Mouse (Mus musculus): ENCODE data around the gene Ppp1ca. TPM values are rescaled to one million over a fixed set of nuclear protein-coding genes. Genes with fewer than 3 reads are reported as not detected.

The Ppp1ca gene
- polyA plus RNA-seq, 1 experiment = 421 TPM

DNA sequence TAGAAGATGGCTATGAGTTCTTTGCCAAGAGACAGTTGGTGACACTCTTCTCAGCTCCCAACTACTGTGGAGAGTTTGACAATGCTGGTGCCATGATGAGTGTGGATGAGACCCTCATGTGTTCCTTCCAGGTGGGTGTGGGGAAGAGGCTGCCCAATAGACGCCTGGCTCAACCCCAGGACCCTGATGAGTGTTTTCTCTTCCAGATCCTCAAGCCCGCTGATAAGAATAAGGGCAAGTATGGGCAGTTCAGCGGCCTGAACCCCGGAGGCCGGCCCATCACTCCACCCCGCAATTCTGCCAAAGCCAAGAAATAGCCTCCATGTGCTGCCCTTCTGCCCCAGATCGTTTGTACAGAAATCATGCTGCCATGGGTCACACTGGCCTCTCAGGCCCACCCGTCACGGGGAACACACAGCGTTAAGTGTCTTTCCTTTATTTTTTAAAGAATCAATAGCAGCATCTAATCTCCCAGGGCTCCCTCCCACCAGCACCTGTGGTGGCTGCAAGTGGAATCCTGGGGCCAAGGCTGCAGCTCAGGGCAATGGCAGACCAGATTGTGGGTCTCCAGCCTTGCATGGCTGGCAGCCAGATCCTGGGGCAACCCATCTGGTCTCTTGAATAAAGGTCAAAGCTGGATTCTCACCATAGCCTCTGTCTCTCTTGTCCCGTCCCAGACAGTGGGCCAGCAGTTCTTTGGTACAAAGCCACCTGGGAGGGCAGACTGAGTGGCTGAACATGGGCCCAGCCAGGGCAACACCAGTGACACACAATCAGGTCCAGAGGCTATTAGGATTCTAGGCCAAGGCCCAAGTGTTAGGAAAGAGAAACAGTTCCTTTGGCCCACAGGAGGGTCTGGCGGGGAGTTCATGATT, 3.1 kb downstream of the Ppp1ca start:
- H3K4me3 ChIP-seq (ENCODE audit: insufficient read depth, low read length) = no peak overlapping the region
- no peak overlapping the region for H3K27ac ChIP-seq (ENCODE audit: insufficient read depth, low read length)
- TF ChIP-seq POLR2A (IDR thresholded peaks at IDR 0.05; ENCODE audit: extremely low read depth, insufficient read depth, low read length) (no peak), CTCF (IDR thresholded peaks at IDR 0.05; ENCODE audit: extremely low read depth, insufficient read depth, low read length) (no peak)
- H3K4me1 ChIP-seq (ENCODE audit: control insufficient read depth, insufficient read depth, low read length) = peaks cover 7% of the 10 kb centered on the region; the same call in 1 of the 2 replicates

DNA sequence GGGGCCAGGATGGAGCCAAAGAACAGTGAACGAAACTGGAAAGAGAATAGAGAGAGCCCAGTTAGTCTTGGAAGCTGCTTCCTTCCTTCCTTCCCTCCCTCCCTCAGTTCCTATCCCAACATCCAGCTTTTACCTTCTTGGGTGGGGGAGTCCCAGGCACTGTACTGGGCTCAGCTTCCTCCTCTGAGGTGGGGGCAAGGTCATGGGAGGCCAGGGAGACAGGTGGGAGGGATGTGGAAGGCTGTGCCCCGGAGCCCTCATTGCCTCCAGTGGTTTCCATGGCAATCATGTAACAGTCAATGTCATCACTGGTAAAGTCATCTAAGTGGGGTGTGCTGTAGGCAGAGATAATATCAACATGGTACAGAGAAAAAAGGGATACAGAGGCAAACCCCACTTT, 4.2 kb downstream of the Ppp1ca start:
- Histone ChIP-seq H3K4me1 (ENCODE audit: control insufficient read depth, insufficient read depth, low read length) (peaks cover 9% of the 10 kb centered on the region; the same call in 1 of the 2 replicates), H3K27ac (ENCODE audit: insufficient read depth, low read length) (no peak overlapping the region)
- no peak for TF ChIP-seq CTCF (IDR thresholded peaks at IDR 0.05; ENCODE audit: extremely low read depth, insufficient read depth, low read length)
- TF ChIP-seq POLR2A (IDR thresholded peaks at IDR 0.05; ENCODE audit: extremely low read depth, insufficient read depth, low read length) = no peak

DNA sequence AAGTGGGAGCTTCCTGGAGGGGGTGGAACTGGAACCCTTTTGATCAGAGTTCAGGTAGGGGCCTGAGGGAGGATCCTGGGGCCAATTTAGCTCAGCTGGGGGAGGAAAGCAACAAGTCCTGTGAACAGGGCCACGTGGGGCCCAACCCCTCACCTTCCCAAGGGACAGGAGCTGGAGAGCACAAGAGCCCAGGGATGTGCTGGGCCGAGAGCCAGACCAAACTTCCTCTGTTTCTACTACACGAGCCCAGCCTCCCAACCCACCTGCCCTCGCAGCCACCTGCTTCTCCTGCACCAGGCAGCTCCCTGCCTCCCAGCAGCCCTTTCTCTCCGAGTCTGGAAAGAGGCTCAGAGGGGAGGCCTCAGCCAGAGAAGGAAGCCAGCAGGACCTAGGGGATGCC, 4.7 kb downstream of the Ppp1ca start:
- no peak for TF ChIP-seq CTCF (IDR thresholded peaks at IDR 0.05; ENCODE audit: extremely low read depth, insufficient read depth, low read length)
- no peak for TF ChIP-seq POLR2A (IDR thresholded peaks at IDR 0.05; ENCODE audit: extremely low read depth, insufficient read depth, low read length)
- H3K4me1 ChIP-seq (ENCODE audit: control insufficient read depth, insufficient read depth, low read length) = peaks cover 9% of the 10 kb centered on the region; the same call in 1 of the 2 replicates
- H3K27ac ChIP-seq (ENCODE audit: insufficient read depth, low read length) = no peak overlapping the region
- H3K4me3 ChIP-seq (ENCODE audit: insufficient read depth, low read length) = no peak overlapping the region

More for the DNA sequence above, 4.2 kb downstream of the Ppp1ca start:
- no peak overlapping the region for H3K4me3 ChIP-seq (ENCODE audit: insufficient read depth, low read length)

DNA sequence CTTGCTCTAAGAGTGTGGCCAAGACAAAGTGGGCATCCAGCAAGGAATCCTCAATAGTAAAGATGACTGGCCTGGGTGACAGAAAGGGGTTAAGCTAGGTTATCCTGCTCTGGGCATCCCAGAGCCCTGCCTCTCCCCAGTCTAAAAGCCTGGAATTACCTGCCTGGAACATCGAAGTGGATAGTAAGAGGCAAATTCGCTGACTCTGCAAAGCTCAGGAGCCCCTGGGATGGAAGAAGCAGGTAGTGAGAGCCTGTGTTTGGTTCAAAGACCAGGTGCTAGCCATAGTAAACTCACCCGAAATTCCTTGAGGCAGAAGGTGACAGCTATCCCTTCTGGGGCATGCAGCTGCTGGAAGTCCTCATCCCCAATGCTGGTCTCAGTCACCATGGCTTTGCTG, 5.3 kb downstream of the Ppp1ca start:
- TF ChIP-seq CTCF (IDR thresholded peaks at IDR 0.05; ENCODE audit: extremely low read depth, insufficient read depth, low read length) (no peak), POLR2A (IDR thresholded peaks at IDR 0.05; ENCODE audit: extremely low read depth, insufficient read depth, low read length) (no peak)
- Histone ChIP-seq H3K4me3 (ENCODE audit: insufficient read depth, low read length) (no peak overlapping the region), H3K4me1 (ENCODE audit: control insufficient read depth, insufficient read depth, low read length) (peaks cover 9% of the 10 kb centered on the region; the same call in 1 of the 2 replicates), H3K27ac (ENCODE audit: insufficient read depth, low read length) (no peak overlapping the region)

DNA sequence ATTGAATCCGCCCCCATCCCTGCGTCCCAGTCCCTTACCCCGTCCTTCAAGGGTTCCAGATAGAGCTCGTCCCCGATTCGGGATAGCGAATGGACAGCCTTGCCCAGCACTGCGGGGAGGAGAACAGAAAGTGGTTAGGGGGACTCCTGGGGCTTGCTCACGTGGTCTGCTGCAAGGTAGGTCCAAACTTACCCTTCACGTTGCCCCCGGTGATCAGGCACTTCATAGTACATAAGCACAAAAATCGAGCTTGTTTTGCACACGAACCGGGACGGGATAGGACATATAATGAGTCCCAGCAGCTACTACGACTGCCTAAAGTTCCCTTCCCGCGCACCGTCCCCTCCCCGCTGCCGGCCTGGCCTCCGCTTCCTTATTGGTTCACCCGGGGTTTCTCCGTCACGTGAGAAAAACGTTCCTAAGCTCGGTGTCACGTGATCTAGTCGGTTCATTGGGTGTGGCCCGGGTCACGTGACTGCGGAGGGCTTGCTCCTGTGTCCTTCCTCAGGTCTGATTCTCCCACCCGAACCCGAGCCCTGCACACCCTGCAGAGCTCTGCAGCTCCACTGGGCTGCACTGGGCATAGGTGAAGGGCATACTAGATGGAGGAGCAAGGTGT, 9.5 kb downstream of the Ppp1ca start, which contains the start of gene Rad9a:
Rad9a (minus strand) TSS at position 372 of the 619 bp plus-strand sequence.
- peaks cover 4% of the 10 kb centered on the region for H3K4me1 ChIP-seq (ENCODE audit: control insufficient read depth, insufficient read depth, low read length)
- peak within 1 kb of the TSS; percentile 58; the same call in 1 of the 2 replicates for H3K27ac ChIP-seq (ENCODE audit: insufficient read depth, low read length)
- H3K4me3 ChIP-seq (ENCODE audit: insufficient read depth, low read length) = peak within 1 kb of the TSS; percentile 68
- no peak for TF ChIP-seq CTCF (IDR thresholded peaks at IDR 0.05; ENCODE audit: extremely low read depth, insufficient read depth, low read length)
- TF ChIP-seq POLR2A (IDR thresholded peaks at IDR 0.05; ENCODE audit: extremely low read depth, insufficient read depth, low read length) = peak; percentile 84

DNA sequence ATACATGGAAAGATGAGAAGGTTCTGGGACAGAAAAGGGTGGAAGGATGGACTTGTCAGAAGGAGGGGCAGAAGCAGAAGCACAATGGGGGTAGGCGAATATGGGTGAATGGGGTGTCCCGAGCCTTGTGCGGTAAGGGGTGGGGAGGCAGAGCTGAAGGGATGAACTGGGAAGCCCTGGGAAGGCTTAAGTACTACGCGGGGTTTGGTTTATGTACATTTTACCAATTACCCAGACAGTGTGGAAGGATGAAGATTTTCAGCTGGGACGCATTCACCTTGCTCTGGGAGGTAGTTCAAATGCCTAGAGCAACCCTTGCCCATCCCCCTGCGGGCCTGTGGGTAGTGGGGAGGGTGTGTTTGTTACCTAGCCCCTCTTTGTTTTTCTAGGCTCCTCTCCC, 10.3 kb downstream of the Ppp1ca start:
- H3K4me3 ChIP-seq (ENCODE audit: insufficient read depth, low read length) = peak overlapping the region; percentile 68
- H3K27ac ChIP-seq (ENCODE audit: insufficient read depth, low read length) = 0 out of 2 replicates have a peak overlapping the region, but pooled peaks have one; percentile 58
- peaks cover 4% of the 10 kb centered on the region for H3K4me1 ChIP-seq (ENCODE audit: control insufficient read depth, insufficient read depth, low read length)
- TF ChIP-seq CTCF (IDR thresholded peaks at IDR 0.05; ENCODE audit: extremely low read depth, insufficient read depth, low read length) (no peak), POLR2A (IDR thresholded peaks at IDR 0.05; ENCODE audit: extremely low read depth, insufficient read depth, low read length) (no peak)

DNA sequence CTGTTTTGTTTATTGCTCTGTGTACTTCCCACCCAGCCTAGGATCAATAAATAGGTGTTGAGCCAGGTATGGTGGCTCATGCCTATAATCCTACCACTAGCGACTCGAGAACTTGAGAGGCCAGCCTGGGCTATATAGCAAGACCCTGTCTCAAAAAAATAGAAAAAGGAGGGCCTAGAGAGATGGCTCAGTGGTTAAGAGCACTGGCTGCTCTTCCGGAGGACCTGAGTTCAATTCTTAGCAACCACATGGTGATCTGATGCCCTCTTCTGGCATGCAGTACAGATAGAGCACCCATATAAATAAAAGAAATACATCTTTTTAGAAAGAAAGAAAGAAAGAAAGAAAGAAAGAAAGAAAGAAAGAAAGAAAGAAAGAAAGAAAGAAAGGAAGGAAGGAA, 11.3 kb downstream of the Ppp1ca start:
- H3K27ac ChIP-seq (ENCODE audit: insufficient read depth, low read length) = no peak overlapping the region
- TF ChIP-seq CTCF (IDR thresholded peaks at IDR 0.05; ENCODE audit: extremely low read depth, insufficient read depth, low read length) = no peak
- TF ChIP-seq POLR2A (IDR thresholded peaks at IDR 0.05; ENCODE audit: extremely low read depth, insufficient read depth, low read length) = no peak

DNA sequence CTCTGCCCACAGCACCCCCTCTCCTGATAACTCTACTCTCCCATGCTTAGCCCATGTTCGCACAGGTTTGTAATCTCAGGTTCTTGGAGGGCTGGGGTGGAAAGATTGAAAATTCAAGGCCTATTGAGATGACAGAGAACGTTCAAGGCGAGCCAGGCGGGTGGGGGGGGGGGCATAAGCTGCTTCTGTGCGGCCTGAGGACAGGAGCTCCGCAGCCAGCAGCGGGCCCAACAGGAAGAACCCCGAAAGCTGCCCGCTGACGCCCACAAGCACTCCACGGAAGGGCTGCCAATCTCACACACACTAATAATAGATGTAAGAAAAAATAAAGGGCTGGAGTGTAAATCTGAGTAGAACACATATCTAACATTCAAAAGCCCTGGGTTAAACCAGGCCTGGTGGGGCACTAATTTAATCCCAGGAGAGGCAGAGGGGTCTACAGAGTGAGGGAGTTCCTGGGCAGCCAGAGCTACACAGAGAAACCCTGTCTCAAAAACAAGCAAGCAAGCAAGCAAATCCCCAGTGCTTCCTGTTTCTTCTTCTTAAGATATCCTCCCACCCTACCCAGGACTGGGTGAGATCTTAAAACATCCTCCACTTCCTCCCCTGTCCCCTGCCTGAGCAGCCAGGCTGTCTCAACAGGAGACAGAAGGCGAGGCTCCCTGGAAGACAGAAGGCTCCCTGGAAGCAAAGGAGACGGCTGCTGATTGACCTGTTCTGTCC, 11.9 kb downstream of the Ppp1ca start:
- peak overlapping the region; percentile 42; the same call in 1 of the 2 replicates for H3K27ac ChIP-seq (ENCODE audit: insufficient read depth, low read length)
- H3K4me3 ChIP-seq (ENCODE audit: insufficient read depth, low read length) = no peak overlapping the region
- peaks cover 4% of the 10 kb centered on the region for H3K4me1 ChIP-seq (ENCODE audit: control insufficient read depth, insufficient read depth, low read length)
- TF ChIP-seq POLR2A (IDR thresholded peaks at IDR 0.05; ENCODE audit: extremely low read depth, insufficient read depth, low read length) = 0 out of 2 replicates have a peak, but pooled peaks have one; percentile 26
- no peak for TF ChIP-seq CTCF (IDR thresholded peaks at IDR 0.05; ENCODE audit: extremely low read depth, insufficient read depth, low read length)

More for the DNA sequence above, 11.3 kb downstream of the Ppp1ca start:
- H3K4me1 ChIP-seq (ENCODE audit: control insufficient read depth, insufficient read depth, low read length) = peaks cover 4% of the 10 kb centered on the region
- no peak overlapping the region for H3K4me3 ChIP-seq (ENCODE audit: insufficient read depth, low read length)

DNA sequence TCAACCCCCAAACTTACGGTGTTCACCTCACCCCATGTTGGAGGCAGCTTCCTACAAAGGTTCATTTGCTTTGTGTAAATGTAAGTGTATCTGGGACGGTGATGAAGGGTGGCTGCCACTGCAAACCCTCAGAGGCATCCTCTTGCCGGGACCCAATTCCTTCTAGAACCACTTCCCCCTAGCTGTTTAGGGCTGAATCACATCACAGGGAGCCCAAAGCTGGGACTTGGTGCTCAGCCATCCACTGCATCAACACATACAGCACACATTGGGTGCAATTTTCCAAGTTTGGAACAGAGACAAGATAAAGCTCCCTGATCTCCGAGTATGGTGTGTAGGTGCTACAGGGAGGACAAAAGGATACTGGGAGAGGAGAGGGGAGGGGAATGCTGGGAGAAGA, 13.0 kb downstream of the Ppp1ca start:
- no peak overlapping the region for H3K4me3 ChIP-seq (ENCODE audit: insufficient read depth, low read length)
- TF ChIP-seq CTCF (IDR thresholded peaks at IDR 0.05; ENCODE audit: extremely low read depth, insufficient read depth, low read length) (no peak), POLR2A (IDR thresholded peaks at IDR 0.05; ENCODE audit: extremely low read depth, insufficient read depth, low read length) (no peak)
- H3K27ac ChIP-seq (ENCODE audit: insufficient read depth, low read length) = peak overlapping the region; percentile 15; the same call in 1 of the 2 replicates
- peaks cover 4% of the 10 kb centered on the region for H3K4me1 ChIP-seq (ENCODE audit: control insufficient read depth, insufficient read depth, low read length)
